Mouse (Mus musculus): Measurements from ENCODE around the gene Klhl41.
"Not testable (repeated sequence)": the region's sequence is repeated elsewhere in the genome, so short reads cannot be mapped to it uniquely, and the experiment has no call there.

Gene Klhl41

GRCm38 (mm10) chr2:69669853-69670252, at the start of gene Klhl41:
Klhl41 (plus strand) TSS chr2:69670120.
- no peak for DNase-seq (ENCODE audit: low spot score in 2 of 2)

GRCm38 (mm10) chr2:69629215-69629614, 40.7 kb upstream of the Klhl41 start:
- DNase-seq (ENCODE audit: low spot score in 2 of 2): no peak

- DNase-seq (ENCODE audit: low spot score in 2 of 2): no peak
These were observed 40.0 kb upstream of the Klhl41 start for GRCm38 (mm10) chr2:69629914-69630313.

- no peak for DNase-seq (ENCODE audit: low spot score in 2 of 2)
These were observed 39.1 kb upstream of the Klhl41 start for GRCm38 (mm10) chr2:69630792-69631191.

- no peak for DNase-seq (ENCODE audit: low spot score in 2 of 2)
These were observed 38.5 kb upstream of the Klhl41 start for GRCm38 (mm10) chr2:69631449-69631848.

- DNase-seq (ENCODE audit: low spot score in 2 of 2): peak; percentile 24 to 43
These were observed 34.7 kb upstream of the Klhl41 start for GRCm38 (mm10) chr2:69635064-69635701.

GRCm38 (mm10) chr2:69635807-69636206, 34.1 kb upstream of the Klhl41 start:
- peak; percentile 22 to 50 for DNase-seq (ENCODE audit: low spot score in 2 of 2)

GRCm38 (mm10) chr2:69637989-69638388, 31.9 kb upstream of the Klhl41 start:
- DNase-seq (ENCODE audit: low spot score in 2 of 2): not testable (repeated sequence)

- DNase-seq (ENCODE audit: low spot score in 2 of 2): peak; percentile 7 to 12
These were observed 29.8 kb upstream of the Klhl41 start for GRCm38 (mm10) chr2:69640100-69640499.

- DNase-seq (ENCODE audit: low spot score in 2 of 2): no peak
These were observed 24.8 kb upstream of the Klhl41 start for GRCm38 (mm10) chr2:69644968-69645617.

- peak; percentile 66 to 75 for DNase-seq (ENCODE audit: low spot score in 2 of 2)
These were observed 23.0 kb upstream of the Klhl41 start, which contains the start of gene Bbs5 for GRCm38 (mm10) chr2:69646726-69647490. Bbs5 (plus strand) TSS chr2:69647171.

GRCm38 (mm10) chr2:69649716-69650115, 20.2 kb upstream of the Klhl41 start:
- no peak for DNase-seq (ENCODE audit: low spot score in 2 of 2)

GRCm38 (mm10) chr2:69659326-69659725, 10.6 kb upstream of the Klhl41 start:
- DNase-seq (ENCODE audit: low spot score in 2 of 2): no peak

- no peak for DNase-seq (ENCODE audit: low spot score in 2 of 2)
These were observed 6.0 kb upstream of the Klhl41 start for GRCm38 (mm10) chr2:69663827-69664476.

- DNase-seq (ENCODE audit: low spot score in 2 of 2): no peak
These were observed 2.3 kb upstream of the Klhl41 start for GRCm38 (mm10) chr2:69667656-69668055.

- DNase-seq (ENCODE audit: low spot score in 2 of 2): no peak
These were observed 1.5 kb upstream of the Klhl41 start for GRCm38 (mm10) chr2:69668414-69668813.

- DNase-seq (ENCODE audit: low spot score in 2 of 2): no peak
These were observed 3.8 kb downstream of the Klhl41 start for GRCm38 (mm10) chr2:69673723-69674122.

GRCm38 (mm10) chr2:69675266-69675665, 5.3 kb downstream of the Klhl41 start:
- no peak for DNase-seq (ENCODE audit: low spot score in 2 of 2)

GRCm38 (mm10) chr2:69676713-69677112, 6.8 kb downstream of the Klhl41 start:
- DNase-seq (ENCODE audit: low spot score in 2 of 2): no peak

GRCm38 (mm10) chr2:69677215-69677614, 7.3 kb downstream of the Klhl41 start:
- not testable (repeated sequence) for DNase-seq (ENCODE audit: low spot score in 2 of 2)

GRCm38 (mm10) chr2:69679990-69680389, 10.1 kb downstream of the Klhl41 start:
- DNase-seq (ENCODE audit: low spot score in 2 of 2): no peak

GRCm38 (mm10) chr2:69681931-69682330, 12.0 kb downstream of the Klhl41 start:
- no peak for DNase-seq (ENCODE audit: low spot score in 2 of 2)
